Mouse (Mus musculus): ENCODE measurements around the gene Scnn1a.

DNA sequence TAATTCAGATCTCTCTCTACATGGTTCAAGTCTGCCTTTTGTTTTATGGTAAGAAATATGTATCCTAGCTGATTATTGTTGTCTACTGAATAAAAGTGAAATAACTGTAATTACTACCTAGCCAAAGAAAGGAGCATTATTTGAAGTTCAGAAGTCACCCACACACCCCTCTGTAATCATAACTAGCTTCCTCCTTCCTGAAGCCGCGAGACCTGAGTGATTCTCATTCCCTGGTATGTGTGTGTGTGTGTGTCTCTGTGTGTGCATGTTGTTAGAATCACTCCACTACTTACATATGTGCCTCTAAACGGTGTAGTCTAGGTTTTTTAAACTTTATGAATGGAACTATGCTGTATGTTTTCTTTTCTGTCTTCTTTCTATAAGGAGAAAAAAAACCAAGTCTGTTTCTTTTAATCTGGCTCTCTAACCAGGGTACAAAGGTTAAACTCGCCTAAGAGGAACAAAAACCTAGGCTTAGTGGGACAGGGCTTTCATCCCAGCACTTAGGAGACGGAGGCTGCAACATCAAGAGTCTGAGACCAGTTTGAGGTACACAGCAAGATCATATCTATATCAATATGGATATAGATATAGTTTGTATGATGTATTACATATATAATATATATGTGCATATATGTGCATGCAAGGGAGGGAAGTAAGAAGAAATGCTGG, 23.2 kb upstream of the Scnn1a start:
- TF ChIP-seq CTCF (IDR thresholded peaks at IDR 0.05; ENCODE audit: low read depth) (no peak), EP300 (optimal IDR thresholded peaks at IDR 0.05) (no peak)
